Mouse (Mus musculus): ENCODE data around the gene Stard13.
A peak's percentile ranks its signal among the peaks of the same experiment; 100 is the strongest.

The Stard13 gene

DNA sequence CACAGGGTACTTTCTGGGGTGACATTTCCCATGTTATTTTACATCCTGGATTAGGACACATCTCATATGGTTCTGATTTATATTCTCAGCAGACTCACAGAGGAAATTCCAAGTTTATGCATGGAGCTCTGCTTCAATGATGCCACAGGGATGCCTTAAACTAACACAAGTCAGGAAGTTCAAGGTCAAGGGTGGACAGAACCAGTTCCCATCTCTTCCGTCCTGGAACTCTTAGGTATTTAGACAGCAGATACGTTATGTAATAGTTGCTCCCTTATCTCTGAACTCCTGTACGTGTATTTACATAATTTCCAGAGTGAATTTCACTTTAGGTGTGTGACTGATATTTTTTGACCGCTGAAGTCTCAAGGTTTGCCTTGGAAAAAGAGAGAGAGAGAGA lies 130.4 kb downstream of the Stard13 start:
- DNase-seq, result no peak

DNA sequence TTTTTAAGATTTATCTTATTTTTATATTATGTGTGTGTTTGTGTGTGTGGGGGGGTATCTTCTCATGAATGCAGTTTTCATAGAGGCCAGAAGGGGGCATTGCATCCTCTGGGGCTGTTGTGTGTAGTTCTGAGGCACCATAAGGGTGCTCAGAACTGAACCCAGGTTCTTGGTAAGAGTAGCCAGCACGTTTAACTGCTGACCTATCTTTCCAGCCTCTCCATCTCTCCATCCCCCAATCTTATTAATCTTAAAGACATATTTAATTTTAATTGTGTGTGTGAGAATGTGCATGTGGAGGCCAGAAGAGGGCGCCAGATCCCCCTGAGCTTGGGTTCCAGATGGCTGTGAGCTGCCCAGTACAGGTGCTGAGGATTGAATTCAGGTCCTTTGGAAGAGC lies 131.4 kb downstream of the Stard13 start:
- DNase-seq, result no peak

DNA sequence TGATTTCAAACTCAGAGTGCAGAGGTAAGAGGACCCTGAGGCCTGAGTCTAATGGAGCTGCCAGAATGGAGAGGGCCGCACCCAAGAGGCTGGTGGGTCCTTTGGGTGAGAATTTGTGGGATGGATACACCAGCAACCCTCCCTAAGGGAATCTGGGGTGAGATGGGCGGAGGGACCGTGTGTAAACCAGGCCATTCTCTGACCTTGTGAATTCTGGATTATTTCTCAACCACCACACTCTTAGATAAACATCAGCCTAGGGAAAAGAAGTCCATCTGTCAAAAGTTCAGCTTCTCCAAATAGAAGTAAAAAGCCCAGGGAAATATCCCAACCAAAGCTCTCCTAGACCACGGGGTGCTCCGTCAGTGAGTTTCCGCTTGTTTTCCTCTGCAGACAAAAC lies 137.6 kb downstream of the Stard13 start:
- DNase-seq, result no peak

DNA sequence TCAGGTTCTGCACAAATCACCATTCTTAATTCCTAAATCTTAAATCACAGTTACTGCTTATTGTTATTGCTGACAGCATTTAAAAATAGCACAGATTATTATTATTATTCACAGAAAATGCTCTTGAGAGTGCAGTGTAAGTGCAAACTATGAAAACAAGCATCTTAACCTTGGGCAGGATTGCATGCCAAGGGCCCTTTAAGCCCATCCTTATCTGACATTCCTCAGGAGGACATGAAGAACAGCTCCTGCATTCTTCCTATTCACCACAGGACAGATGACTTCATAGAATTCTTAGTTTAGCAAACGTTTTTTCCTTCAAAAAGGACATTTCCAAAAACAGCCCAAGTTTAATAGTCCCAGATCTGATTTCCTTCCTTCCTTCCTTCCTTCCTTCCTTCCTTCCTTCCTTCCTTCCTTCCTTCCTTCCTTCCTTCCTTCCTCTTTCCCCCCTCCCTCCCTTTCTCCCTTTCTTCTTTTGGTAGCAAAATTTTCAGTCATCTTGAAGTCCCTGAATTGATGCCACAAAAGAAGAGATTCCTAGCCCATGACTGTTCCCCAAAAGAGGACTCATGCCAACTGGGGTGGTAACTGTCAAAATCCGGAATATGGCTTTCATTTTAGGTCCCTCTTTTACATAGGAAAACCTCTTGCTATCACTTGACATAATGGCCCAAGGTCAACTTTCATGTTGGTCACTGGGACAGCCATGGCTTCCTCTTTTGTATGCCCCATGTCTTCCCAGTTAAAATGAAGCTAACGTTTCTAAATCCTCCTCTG lies 140.6 kb downstream of the Stard13 start:
- DNase-seq, result no peak

DNA sequence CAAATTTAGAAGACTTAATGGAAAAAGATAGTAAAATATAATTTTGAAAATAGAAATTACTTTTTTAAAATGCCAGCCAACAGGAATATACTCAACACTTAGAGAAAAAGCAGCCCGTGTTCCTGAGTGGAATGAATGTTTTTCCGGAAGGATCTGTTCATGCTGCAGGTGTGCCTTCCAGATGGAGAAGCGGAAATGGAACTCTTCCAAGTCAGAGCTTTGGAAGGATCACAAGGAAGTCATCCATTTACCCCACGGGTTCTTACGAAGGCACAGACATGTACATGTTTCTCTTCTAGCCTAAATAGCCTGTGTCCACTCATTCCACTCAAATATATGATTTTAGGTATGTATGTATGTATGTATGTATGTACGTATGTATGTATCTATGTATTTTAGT lies 142.6 kb downstream of the Stard13 start:
- DNase-seq, result no peak

DNA sequence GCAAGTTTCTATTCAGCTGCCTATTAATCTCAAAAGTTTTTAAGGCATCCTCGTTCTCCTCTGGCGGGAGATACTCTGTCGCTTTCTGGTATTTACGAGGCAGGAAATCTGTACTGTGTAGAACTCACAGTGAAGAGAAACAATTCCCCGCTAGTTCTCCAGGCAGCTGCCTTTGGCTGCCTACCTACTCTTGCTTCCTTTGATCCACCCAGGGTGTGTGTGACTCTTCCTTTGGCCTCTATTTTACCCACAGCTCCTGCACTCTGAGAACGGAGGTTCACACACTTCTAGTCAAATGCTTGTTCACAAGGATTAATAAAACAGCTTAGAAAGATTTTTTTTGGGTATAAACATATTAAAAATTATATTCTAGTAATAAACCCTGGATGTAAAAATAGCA lies 144.4 kb downstream of the Stard13 start:
- DNase-seq, result no peak

DNA sequence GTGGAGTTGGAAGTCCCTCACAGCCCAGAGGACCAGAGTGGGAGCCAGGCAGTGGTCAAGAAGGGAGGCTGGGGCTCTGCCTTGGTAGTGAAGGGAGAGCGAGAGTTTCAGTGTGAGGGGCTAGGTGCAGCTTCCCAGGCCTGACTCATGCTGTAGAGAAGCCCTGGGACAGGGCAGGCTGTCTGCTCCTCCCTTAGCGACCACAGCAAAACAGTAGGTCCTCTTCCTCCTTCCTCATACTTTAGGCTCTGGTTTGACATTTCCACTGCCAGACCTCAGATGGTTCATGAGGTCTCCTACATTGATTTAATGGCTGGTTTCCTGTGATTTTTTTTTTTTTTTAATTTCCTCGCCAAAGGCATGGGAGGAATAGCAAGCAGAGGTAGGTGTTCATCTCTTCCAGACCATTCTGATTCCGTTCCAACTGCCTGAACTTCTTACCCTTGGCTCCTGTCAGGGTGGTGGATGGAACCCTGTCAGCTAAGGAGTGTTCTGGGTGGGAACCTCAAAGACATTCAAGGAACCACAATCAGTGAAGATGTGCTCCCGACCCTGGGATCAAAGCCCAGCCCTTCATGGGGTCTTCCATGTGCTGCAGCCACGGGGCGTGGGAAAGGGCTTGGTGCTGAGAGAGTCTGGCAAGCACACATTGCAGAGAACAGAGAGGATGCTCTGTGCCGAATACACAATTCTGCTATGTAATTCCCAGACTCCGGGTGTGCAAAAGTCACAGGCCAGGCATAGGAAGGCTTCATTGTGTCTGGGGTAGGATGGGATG lies 147.0 kb downstream of the Stard13 start:
- DNase-seq, result no peak

DNA sequence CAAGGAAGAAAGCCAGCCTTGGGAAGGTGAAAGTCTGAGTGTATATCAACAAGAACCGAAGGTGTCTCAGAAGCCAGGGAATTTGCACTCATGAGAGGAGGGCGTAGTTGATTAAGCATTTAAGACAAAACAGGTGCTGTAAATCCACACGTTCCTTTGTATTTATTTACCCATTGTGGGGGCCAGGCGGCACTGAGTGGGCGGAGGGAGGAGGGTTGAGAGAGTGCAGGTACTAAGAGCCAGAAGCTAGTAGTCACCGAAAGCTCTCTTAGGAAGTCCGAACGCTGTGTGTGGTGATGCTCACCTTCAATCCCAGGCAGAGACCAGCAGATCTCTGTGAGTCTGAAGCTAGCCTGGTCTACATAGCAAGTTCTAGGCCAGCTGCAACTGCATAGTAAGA lies 147.9 kb downstream of the Stard13 start:
- DNase-seq, result no peak

DNA sequence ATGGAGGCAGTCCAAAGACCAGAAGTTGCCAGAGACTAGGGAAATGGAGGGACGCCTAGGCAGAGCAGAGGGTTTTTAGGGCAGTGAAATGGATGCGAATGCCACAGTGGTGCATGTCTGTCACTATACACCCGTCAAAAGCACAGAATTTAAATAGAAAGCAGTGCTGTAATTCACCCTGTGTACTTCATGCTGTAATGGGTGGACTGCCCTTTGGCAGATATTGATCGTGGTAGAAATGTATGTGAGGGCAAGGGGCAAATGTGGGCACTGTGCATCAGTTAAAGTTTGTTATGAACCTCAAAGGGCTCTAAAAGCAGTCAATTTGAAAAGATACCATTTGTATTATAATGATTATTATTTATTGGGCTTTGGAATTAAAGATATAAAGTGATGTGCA lies 153.4 kb downstream of the Stard13 start:
- DNase-seq, result no peak

DNA sequence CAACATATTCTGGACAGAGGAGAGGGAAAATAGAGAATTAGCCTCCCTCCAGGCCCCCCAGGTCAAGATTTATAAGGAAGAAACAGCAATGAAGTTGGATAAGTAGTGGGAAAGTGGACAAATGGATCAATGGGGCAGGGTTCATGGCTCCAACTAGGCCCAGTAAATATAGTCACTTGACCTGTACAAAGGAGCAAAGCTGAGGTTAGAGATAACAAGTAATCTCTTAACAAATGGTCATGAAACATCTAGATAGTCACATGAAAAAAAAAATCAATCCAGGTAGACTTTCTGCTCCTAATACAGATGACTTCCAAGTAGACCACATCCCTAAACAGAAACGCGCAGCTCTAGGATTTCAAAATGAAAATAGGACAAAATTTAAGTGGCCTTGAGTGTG lies 155.7 kb downstream of the Stard13 start:
- DNase-seq, result no peak

DNA sequence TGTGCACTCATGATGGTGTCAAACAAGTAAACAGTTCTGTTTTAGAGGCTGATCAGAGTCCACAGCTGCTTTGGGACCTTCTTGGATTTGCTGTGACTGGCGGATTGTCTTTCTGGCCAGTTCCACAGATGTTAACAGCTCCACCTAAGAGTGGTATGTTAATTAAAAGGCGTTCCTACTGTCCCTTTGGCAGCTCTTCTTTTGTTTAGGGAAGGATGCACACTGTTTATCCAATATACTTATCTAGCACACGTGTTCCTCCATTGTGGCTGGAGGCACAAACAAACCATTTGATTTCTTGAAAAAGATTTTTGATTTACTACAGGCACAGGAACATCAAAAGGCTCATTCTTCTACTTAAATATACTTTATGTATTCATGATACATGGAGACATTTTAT lies 156.7 kb downstream of the Stard13 start:
- no peak for DNase-seq

DNA sequence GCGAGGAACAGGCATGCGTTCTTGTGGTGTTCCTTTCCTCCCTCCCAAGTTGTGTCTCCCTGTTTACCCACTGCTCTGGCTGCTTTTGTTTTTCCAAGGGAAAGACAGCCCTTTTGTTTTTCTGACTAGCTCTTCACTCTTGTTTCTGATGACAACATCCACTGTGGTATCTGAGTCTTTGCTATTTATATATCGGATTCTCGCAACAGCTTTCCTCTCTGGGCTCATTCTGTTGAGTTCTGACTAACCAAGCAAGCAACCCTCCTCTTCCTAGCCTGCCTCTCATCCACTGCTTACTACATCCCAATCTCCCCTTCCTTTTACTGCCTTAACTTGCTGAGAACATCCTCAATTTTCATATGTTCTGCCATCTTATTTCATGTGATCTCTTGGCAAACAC lies 159.4 kb downstream of the Stard13 start:
- no peak for DNase-seq

DNA sequence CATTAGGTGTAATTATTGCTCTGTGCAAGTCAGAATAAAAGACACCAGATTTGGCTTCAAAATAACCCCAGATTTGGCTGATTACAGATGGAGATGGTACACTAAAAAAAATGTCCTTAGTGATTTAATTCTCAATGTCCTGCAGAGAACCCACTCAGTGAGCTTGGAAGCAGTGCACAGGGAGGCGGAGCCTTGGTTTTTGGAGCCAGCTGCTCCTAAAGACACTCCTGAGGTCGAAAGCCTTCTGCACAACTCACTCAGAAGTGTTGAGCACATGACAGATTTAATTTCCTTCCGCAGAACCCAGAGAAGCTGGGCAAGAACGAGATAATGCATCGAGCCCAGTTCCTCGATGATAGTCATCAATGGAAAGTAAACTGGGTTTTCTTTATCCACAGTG lies 162.2 kb downstream of the Stard13 start:
- no peak for DNase-seq

DNA sequence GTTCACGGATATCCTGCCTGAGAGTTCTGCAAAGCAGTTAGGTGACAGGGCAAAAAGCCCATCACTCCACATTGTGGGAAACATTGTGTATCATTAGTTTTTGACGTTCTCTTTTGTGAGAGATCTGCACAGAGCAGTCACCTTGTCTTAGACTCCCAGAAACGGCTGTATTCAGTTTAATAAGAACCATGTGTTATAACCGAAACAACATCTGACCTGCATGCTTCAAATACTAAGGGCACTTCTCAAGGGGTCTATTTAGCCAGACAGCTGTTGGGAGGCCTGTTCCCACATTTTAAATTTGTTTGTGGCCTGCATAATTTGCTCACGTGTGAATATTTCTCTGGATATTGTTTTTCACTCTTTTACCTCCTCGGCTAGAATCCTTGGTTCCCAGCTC lies 162.7 kb downstream of the Stard13 start:
- no peak for DNase-seq

DNA sequence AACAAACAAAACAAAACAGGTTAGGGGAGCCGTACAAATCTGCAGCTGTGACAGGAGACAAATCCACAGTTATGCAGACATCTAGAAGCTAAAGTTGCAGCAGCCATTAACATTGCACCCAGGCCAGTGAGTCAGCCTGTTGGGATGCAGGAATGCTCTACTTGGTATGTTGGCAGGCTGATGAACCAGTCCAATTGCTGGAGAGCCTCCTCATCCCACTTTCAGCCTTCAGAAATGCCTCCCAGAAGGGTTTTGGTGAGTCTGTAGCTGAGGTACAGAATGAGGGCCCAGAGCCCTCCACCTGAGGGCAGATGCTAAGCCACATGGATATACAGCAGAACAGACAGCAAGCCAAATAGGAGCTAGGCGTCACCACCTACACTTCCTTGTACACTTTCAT lies 164.1 kb downstream of the Stard13 start:
- DNase-seq, result no peak

DNA sequence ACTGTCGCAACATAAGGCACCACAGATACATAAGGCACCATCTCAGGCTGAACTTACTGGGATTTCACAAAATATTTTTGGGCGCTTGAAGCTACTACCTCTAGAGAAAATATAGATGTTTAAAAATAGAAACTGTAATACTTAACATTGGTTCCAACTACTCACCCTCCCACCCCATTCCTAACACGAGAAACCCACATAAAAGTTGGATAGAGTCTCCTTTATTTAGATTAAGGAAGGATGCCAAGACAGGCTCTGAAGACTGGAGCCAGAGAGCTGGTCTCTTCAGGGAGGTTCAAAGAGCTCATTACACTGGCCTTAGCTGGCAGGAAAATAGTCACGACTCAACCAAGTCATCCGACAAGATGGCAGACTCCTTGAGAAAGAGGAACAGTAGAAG lies 167.6 kb downstream of the Stard13 start:
- no peak for DNase-seq

DNA sequence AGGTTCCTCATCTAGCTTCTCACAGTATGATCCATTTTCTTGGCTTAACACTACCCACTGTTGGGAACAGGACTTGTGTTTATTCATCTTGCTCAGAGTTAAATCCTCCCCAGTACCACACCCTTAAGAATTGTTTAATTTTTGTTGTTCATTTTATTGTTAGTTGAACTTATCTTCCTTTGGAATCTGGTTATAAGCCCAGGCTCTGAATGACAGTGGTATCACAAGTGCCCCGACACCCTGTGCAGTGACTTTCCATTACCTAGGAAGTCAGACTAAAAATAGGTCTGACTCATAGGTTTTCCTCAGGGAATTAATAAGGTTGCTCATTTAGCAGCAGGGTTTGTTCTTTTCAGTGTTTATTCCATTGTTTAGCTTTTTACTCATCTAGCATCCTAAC lies 168.4 kb downstream of the Stard13 start:
- DNase-seq, result peak; percentile 42

DNA sequence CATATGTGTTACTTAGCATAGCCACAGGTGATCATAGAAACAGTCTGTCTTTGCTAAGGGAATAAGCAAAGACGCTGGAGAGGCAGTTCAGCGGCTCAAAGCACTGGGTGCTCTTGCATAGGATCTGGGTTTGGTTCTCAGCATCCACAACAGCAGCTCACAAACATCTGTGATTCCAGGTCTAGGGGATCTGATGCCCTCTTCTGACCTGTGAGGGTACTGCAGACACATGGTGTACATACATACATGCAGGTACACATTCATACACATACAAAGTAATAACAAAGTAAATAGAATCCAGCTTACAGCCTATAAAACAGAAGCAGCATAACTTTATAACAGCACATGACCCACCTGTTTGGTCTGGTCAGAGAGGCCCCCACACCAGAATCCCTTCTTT lies 171.7 kb downstream of the Stard13 start:
- no peak for DNase-seq

DNA sequence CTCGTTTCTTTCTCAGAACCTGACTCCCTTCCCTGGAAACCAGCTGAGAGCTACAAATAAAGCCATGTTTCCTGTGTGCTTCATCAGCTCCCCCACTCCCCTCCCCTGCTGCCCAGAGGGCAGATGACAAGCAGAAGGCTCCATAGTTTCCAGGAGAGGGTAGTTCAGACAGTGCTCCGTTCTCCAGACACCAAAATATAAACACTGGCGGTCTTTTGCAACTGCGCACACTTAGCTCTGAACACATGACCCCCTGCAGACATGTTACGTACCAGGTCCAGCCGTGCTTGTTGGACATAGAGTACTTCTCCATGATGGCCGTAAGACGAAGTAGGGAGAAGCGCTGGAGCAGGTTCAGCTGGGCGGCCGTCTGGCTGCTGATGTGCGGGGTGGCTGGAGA lies 173.2 kb downstream of the Stard13 start:
- DNase-seq, result peak; percentile 72

DNA sequence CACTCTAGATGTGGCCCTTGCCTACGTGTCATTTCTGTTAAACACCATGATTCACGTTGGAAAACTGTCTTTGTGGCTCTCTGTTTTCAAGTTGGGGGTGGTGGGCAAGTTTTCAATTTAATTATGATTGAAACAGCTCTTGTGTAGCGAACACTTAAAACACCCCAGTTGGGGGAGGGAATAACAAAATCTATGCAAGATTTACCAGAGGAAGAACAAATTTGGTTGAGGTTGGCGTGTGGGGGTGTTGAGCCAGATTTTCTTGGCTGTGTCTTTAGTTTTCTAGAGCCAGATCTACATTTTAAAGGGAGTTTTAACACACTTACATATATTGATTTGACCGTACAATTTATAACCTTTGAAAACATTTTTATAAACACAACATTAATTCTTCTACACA lies 173.9 kb downstream of the Stard13 start:
- no peak for DNase-seq

DNA sequence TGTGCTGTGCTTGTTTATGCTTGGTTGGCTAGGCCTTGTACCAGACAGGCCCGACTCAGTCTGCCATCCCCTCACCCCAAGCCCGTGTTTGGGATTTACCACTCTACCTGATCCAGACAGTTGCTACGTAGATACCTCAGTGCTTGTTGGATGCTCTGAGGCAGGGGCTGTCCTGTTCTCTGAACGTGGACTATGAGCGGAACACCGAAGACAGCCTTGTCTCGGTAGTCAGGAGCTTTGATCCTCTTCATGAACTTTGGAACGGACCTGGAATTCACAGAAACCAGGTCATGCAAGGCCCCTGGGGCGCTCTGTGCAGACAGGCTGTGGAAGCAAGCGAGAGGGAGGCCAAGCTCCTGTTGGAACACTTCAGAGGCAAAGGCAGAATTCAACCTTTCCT lies 174.3 kb downstream of the Stard13 start:
- DNase-seq, result no peak

DNA sequence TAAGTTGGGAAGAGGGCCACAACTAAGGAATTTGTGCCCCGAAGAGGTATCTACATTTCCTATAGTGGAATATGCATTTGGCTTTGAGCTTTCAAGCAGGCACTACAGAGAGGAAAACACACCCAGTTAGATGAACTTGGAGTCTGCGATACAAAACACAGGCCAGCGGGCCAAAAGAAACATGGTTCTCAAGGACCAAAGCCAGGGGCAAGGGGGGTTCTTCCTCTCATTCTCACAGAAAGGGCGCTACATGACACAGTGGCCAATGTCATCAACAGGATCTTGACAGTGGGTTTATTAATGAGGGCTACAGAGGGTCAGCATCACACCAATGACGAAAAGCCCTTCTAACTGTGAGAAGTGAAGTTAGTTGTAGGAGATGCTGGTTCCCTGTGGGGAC lies 175.9 kb downstream of the Stard13 start:
- no peak for DNase-seq

DNA sequence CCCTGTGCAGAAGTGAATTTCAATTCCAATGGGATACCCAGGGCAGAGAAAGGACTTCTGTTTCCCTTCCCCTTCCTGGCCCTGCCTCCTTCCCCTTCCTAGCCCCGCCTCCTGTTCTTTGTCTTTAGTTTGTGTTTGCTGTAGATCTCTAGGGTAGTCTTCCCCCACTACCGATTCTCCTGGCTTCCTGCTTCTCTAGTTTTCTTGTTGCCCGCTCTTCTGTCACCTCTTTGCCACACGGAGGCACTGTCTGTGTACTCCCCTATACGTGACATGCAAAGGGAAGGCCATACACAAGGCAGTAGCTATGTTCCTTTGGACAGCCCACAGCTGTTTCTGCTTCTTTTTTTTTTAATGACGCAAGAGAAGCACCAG lies 176.7 kb downstream of the Stard13 start:
- DNase-seq, result peak; percentile 84

DNA sequence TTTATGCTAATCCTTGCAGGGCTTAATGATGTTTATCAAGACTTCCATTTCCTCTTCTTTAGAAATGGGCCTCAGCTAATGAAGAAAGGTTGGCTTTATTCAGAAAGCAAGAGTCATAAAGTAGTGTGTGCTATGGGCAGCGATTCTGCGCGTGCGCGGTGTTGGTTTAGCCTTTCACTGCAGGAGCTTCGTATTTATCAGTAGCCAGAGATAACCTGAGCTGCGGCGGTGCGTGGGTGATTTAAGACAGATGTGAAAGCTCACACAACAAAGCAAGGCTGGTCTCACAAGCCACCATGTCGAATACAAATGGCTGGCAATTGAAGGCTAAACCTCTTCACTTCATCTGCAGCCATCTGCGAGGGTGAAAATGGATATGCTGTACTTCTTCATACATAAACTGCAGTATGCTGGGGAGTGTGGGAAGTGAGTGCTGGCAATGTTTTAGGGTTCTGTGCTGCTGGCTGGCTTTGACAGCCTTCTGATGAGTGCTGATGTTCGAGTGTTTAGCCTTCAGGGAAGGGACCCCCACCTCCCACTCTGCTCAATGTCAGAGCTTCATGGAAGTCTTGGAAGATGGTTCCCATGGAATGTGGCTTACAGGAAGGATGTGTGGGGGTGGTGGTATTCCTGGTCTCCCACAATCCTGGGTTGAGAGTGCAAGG lies 177.2 kb downstream of the Stard13 start:
- DNase-seq, result peak; percentile 37

All from lung, postnatal 10 days (tissue).